Mouse (Mus musculus) embryo, embryonic 10.5 days (tissue): ENCODE measurements around the gene BC048403.

Experiments
- DNase-seq: peaks from one replicate; pipeline ENCODE4 v3.0.0-alpha.2; 2015; ENCODE audit warnings: low spot score

The BC048403 gene

GRCm38 (mm10) chr10:121756677-121757076, 16.9 kb downstream of the BC048403 start:
- DNase-seq: no peak

GRCm38 (mm10) chr10:121759095-121759494, 19.4 kb downstream of the BC048403 start:
- peak; percentile 37 for DNase-seq

DNA sequence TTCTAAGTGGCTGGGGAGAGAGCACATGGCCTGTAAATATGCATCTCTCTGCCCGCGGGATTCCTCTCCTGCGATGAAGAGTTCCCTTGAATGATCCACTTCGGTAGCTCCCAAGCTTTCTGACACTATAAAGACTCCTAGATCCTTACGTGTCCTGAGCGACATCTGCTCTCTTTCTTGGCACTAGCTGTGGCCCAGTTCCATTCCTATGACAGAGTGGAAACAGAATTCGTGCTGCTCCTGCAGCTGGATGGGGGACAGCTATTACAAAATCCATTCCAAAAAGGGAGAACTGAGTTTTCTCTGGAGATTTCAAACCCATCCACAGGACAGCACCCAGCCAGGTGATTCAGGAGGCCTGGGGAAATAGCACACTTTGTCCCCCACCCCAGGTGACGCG, 22.4 kb downstream of the BC048403 start:
- DNase-seq: no peak

DNA sequence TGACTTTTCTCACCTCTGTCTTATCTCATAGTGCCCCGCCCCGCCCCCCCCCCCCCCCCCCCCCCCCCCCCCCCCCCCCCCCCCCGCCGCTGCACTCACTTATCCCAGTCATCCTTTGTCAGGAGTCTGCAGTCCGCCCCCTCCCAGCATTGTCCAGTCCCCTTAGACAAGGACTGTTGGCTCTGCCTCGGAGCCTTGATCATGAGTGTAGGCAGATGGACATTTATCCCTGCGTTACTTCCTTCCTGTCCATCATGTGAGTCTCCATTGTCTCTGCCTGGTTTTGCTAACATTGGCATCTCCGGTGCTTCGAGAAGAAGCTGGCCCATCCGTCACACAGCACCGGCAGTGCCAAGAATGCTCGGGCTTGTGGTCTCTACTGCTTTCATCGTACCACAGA, 23.5 kb downstream of the BC048403 start:
- DNase-seq: no peak

GRCm38 (mm10) chr10:121764469-121765173, 24.9 kb downstream of the BC048403 start:
- DNase-seq: no peak

DNA sequence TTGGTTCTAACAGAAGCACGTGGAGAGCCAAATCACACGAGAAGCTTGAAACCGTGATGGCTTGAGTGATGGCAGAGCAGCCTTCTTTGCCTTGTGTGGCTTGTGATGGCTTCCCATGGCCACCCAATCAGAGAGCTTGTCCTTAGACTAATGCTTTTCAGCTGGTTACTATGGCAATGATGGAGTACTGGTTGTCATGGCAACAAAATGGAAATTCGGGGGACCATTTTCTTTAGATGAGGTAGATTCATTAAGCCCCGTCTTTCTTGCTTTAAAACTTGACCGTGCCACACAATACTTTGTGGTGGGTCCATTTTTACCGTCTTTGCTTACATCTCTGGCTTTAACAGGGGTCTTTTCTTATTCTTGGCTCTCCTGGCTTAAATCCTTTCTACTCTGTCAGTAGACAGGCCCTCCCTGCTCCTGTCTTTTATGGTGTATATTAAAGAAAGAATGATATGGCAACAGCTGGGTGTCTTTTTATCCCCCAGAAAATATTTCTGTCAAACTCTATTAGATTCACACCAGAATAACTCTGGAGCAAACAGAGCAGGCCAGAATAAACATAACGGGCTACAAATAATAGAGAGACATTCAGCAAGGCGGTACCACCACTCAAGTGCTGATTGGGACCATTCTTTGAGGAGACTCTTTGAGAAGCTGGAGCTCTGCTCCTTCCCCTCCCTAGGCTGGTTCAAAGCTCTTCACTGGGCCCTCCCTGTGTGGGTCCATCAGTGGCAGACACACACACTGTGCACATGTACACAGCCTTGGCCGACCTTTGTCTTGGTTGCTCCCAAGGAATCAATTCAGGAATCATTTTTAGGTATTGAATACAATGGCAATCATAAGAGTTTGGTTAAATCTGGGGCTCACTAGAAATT, 25.7 kb downstream of the BC048403 start:
- DNase-seq: peak; percentile 72

GRCm38 (mm10) chr10:121767295-121767694, 27.6 kb downstream of the BC048403 start:
- peak; percentile 48 for DNase-seq

DNA sequence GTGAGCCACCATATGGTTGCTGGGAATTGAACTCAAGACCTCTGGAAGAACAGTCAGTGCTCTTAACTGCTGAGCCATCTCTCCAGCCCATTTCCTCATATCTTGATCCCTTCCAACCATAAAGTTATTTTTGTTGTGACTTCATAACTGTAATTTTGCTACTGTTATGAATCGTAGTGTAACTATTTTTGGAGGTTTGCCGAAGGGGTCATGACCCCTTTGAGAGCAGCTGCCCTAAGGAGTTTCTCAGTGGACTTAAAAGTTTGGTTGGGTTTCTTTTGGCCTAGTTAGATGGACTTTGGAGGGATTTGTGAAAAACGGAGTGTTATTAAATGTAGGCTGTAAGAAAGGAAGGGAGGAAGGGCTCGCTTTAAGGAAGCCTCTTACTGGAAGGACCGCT, 30.0 kb downstream of the BC048403 start:
- DNase-seq: no peak

DNA sequence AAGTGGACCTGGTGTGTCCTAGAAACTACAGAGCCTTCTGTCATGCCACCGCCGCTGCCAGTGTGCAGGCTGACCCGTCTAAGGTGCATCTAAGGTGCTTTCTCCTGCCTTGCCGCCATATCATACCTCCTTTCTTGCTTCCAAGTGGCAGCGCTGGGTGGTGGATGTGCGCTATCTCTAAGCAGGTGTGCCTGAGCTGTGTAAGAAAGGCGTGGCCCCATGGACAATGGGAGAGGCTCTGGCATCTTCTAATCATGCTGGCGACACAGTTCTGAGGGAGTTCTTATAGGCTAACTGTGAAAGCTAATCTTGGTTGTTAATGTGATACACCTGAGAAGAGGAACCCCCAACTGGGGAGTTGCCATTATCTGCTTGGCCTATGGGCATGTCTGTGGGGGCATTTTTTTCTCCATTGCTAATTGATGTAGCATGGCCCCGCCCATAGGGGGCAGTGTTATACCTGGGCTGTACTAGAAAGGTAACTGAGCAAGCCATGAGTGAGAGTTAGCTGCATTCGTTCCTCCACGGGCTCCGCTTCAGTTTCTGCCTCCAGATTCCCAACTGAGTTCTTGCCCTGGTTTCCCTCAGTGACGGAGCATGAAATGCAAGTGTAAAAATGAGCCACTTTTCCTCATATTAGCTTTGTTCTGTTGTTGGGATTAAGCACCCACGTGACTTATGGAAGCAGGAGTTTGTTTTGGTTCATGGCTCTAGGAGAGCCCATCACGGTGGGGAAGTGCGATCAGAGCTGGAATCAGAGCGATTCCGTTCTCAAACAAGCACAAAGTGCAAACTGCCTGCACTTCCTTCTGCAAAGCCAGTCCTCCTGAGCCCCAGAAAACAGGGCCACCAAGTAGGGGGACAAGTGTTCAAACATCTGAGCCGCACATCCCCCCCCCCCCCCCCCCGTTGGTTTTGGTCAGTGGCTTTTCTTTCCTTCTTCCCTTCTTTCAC, 31.2 kb downstream of the BC048403 start:
- peak; percentile 60 for DNase-seq

DNA sequence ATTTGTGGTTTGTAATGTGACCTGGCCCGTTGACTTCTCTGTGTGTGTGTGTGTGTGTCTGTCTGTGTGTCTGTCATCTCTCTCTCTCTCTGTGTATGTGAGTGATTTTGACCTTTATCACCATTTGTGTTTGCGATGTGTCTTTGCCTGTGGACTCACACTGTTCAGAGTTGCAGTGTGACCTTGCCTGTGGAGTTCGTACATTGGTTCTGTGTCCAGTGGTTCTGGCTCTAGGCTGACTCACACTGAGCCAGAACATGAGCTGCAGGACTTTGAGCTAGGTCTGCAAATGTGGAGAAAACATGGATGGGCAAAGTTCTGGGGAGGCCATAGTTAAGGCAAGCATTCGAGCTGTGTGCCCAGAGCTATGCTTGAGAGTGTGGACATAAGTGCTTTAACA, 34.1 kb downstream of the BC048403 start:
- no peak for DNase-seq

DNA sequence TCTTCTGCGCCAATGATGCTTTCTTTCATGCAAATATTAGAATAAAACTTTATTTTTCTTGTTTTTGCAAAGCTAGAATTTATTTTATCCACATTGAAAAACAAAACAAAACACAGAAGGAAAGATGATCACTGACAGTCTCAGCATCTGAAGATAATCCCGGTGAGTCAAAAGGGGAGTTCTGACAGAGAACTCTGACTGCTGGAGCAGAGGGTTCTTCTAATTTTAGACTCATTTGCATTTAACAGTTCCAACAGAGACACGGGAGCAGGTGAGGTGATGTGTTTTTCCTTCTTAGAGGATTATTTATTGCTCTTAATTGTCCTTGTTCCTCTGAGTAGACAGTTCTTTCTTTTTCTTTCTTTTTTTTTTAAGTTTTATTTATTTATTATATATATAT, 36.3 kb downstream of the BC048403 start:
- no peak for DNase-seq

- DNase-seq: no peak
Measured at GRCm38 (mm10) chr10:121781159-121781558, 41.4 kb downstream of the BC048403 start.

- DNase-seq: no peak
Measured at GRCm38 (mm10) chr10:121788536-121788935, 48.8 kb downstream of the BC048403 start.

- peak; percentile 31 for DNase-seq
Measured at GRCm38 (mm10) chr10:121790078-121790477, 50.3 kb downstream of the BC048403 start.

GRCm38 (mm10) chr10:121792661-121793060, 52.9 kb downstream of the BC048403 start:
- no peak for DNase-seq

- no peak for DNase-seq
Measured at GRCm38 (mm10) chr10:121794486-121794885, 54.7 kb downstream of the BC048403 start.

GRCm38 (mm10) chr10:121796027-121796802, 56.5 kb downstream of the BC048403 start:
- no peak for DNase-seq

GRCm38 (mm10) chr10:121800041-121800440, 60.3 kb downstream of the BC048403 start:
- no peak for DNase-seq
